Mouse (Mus musculus): ENCODE measurements around the gene Tmem41b. TPM values are rescaled to one million over a fixed set of nuclear protein-coding genes. Genes with fewer than 3 reads are reported as not detected.

Gene Tmem41b
- polyA plus RNA-seq, 1 experiment = 17.4 TPM

DNA sequence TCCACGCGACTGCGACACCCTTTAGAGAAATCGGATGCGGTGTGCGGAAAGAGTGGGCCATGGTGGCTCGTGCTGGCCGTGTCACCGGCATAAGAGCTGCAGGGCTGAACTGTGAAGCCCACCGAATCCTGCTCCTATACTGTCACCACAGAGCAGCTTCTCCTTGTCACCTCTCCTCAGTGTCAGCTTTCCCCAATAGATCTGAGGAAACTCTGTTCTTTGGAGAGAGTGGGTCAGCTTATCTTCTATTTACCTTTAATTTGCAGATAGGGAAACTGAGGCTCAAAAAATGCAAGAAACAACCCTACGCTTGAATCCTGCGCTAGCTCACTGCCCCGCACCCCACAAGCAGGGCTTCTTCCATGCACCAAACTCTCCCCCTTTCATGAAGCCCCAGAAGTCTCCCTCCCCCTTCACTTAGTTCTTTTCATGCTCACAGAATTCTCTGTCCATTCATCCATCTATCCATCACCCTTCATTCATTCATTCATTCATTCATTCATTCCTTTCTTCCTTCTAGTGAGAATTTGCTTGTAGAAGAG lies 26.0 kb downstream of the Tmem41b start:
- peak overlapping the region; percentile 75 for H3K4me3 ChIP-seq (ENCODE audit: control insufficient read depth, insufficient read depth, low read length)
- H3K27me3 ChIP-seq (ENCODE audit: control insufficient read depth, insufficient read depth, low read length) = peaks cover 8% of the 10 kb centered on the region; the same call in 1 of the 2 replicates
- TF ChIP-seq POLR2A (IDR thresholded peaks at IDR 0.05; ENCODE audit: control insufficient read depth, extremely low read depth, insufficient read depth, low read length, poor library complexity) (no peak), CTCF (IDR thresholded peaks at IDR 0.05; ENCODE audit: borderline replicate concordance, control insufficient read depth, extremely low read depth, insufficient read depth, low read length, poor library complexity) (no peak)
- no peaks in the 10 kb centered on the region for H3K36me3 ChIP-seq (ENCODE audit: control insufficient read depth, insufficient read depth, low read length)
- H3K27ac ChIP-seq (ENCODE audit: control insufficient read depth, insufficient read depth, low read length) = no peak overlapping the region
- peaks cover 9% of the 10 kb centered on the region; the same call in 1 of the 2 replicates for H3K4me1 ChIP-seq (replicated peaks; ENCODE audit: control insufficient read depth, insufficient read depth, low read length)
- WGBS = 17% methylated on average over 13 of the region's 13 CpGs
- DNase-seq = no peak

DNA sequence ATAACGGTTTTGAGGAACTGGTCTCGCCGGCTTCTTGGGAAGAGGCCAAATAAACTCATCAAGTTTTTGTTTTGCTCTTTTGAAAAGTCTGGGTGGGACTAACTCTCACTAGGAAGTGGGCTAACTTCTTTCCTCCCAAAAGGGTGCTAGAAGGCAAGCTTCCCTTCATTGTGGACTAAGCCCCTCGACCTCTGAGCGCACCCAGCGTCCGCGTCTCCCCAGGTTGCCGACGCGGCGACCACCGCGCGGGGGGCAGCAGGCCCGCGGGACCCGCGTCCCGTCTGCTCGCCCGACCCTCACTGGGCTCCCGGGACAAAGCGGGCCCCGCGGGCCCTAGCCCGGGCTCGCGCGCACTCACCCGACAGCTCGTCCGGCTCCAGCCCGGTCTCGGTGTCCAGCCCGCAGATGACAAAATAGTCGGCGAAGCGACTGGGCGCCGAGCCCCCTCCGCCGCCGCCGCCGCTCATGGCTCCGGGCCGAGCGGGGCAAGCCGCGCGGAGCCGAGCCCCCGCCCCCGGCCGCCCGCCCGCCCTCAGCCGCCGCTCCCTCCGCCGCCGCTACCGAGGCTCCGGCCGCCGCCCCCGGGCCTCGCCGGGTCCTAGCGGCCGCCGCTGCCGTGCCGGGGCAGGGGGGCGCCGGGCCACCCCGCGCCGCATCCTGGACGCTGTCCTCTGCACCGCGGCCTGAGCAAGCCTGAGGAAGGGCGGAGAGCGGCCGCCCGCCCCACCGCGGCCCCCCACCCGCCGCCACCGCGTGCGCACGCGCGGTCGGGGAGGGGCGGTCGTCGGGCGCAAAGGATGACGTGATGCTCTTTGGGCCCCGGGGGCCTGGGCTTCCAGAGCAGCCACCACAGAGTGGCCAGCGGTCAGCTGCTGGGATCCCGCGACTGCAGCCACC lies 26.8 kb downstream of the Tmem41b start, which contains the start of gene Dennd5a:
Gene Dennd5a, minus strand, starts transcription at position 755 of the 897 bp plus-strand sequence.
- peaks cover 8% of the 10 kb centered on the region; the same call in 1 of the 2 replicates for H3K27me3 ChIP-seq (ENCODE audit: control insufficient read depth, insufficient read depth, low read length)
- no peak for TF ChIP-seq POLR2A (IDR thresholded peaks at IDR 0.05; ENCODE audit: control insufficient read depth, extremely low read depth, insufficient read depth, low read length, poor library complexity)
- TF ChIP-seq CTCF (IDR thresholded peaks at IDR 0.05; ENCODE audit: borderline replicate concordance, control insufficient read depth, extremely low read depth, insufficient read depth, low read length, poor library complexity) = no peak
- WGBS = under 1% methylated on average over 87 of the region's 107 CpGs
- H3K36me3 ChIP-seq (ENCODE audit: control insufficient read depth, insufficient read depth, low read length) = no peaks in the 10 kb centered on the region
- DNase-seq = peak; percentile 40
- peak within 1 kb of the TSS; percentile 75 for H3K4me3 ChIP-seq (ENCODE audit: control insufficient read depth, insufficient read depth, low read length)
- H3K27ac ChIP-seq (ENCODE audit: control insufficient read depth, insufficient read depth, low read length) = peak within 1 kb of the TSS; percentile 12; the same call in 1 of the 2 replicates
- peaks cover 9% of the 10 kb centered on the region; the same call in 1 of the 2 replicates for H3K4me1 ChIP-seq (replicated peaks; ENCODE audit: control insufficient read depth, insufficient read depth, low read length)

DNA sequence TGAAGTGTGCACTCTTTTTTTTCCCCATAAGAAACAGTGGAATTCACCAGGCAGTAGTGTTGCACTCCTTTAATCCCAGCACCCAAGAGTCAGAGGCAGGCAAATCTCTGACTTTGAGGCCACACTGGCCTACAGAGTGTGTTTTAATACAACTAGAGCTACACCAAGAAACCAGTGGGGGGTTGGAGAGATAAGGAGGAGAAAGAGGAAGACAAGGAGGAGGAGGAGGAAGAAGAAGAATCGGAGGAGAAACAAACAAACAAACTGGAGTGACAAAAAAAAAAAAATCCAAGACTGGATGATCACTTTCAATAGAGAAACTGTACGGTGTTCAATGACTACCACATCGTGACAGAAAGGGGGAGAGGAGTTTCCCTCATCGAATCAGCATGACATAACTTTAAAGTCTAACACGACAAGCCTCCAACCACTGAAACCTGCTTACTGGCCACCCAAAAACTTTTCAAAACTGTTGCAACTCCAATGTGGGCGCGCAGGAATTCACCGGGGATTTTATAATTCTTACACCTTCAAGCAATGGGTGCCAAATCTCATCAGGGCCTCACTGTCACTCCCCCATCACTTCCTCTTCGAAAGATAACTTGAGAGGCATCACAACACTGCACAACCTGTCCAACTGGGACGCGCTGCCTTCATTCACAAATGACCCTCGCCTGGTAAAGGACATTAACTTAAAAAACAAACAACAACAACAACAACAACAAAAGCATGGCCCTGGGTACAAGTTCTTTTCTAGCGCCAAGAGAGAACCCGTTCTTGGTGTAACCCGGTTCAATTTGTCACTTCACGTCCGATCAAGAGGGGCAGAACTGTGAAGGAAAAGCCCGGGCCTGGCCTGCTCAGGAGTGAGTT lies 27.6 kb downstream of the Tmem41b start:
- DNase-seq = no peak
- Histone ChIP-seq H3K4me3 (ENCODE audit: control insufficient read depth, insufficient read depth, low read length) (peak overlapping the region; percentile 75), H3K27me3 (ENCODE audit: control insufficient read depth, insufficient read depth, low read length) (peaks cover 8% of the 10 kb centered on the region; the same call in 1 of the 2 replicates), H3K27ac (ENCODE audit: control insufficient read depth, insufficient read depth, low read length) (peak overlapping the region; percentile 12; the same call in 1 of the 2 replicates), H3K4me1 (replicated peaks; ENCODE audit: control insufficient read depth, insufficient read depth, low read length) (peaks cover 9% of the 10 kb centered on the region; the same call in 1 of the 2 replicates), H3K36me3 (ENCODE audit: control insufficient read depth, insufficient read depth, low read length) (no peaks in the 10 kb centered on the region)
- TF ChIP-seq CTCF (IDR thresholded peaks at IDR 0.05; ENCODE audit: borderline replicate concordance, control insufficient read depth, extremely low read depth, insufficient read depth, low read length, poor library complexity) = no peak
- no peak for TF ChIP-seq POLR2A (IDR thresholded peaks at IDR 0.05; ENCODE audit: control insufficient read depth, extremely low read depth, insufficient read depth, low read length, poor library complexity)
- WGBS = 7% methylated on average over 18 of the region's 18 CpGs

DNA sequence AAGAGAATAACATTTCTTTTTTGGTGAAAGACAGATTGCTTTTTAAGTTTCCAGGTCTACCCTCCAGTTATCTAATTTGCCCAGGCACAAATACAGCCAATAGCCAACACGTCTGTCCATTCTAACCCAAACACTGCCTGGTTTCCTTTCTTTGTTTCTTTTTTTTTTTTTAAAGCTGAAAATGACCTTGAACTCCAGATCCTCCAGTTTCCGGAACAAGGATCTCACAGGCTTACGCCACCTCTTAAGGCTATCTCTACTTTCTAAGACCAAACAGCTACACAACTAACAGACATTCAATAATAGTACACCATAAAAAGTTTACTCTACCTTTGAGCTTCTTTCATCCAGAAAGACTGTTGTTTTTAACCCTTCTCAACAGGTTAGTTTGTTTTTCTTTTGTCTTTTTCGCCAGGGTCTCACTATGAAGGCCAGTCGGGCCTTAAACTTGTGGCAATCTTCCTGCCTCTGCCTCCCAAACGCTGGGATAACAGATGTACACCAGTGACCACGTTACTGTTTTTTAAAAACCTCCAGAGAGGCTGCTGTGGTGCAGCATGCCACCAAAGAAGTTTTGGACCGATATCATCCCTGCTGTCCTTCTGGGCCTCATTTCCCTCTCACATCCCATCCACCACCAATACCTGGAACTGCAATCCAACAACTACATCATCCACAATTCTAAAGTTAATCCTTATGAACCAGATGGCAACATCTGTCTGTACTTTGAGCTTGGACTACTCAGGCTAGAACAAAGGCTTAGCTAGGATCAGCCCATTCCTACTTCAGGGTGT lies 28.5 kb downstream of the Tmem41b start:
- no peak for DNase-seq
- TF ChIP-seq CTCF (IDR thresholded peaks at IDR 0.05; ENCODE audit: borderline replicate concordance, control insufficient read depth, extremely low read depth, insufficient read depth, low read length, poor library complexity) (no peak), POLR2A (IDR thresholded peaks at IDR 0.05; ENCODE audit: control insufficient read depth, extremely low read depth, insufficient read depth, low read length, poor library complexity) (no peak)
- H3K4me3 ChIP-seq (ENCODE audit: control insufficient read depth, insufficient read depth, low read length) = no peak overlapping the region
- H3K27me3 ChIP-seq (ENCODE audit: control insufficient read depth, insufficient read depth, low read length) = peaks cover 8% of the 10 kb centered on the region; the same call in 1 of the 2 replicates
- peaks cover 9% of the 10 kb centered on the region; the same call in 1 of the 2 replicates for H3K4me1 ChIP-seq (replicated peaks; ENCODE audit: control insufficient read depth, insufficient read depth, low read length)
- H3K27ac ChIP-seq (ENCODE audit: control insufficient read depth, insufficient read depth, low read length) = no peak overlapping the region
- WGBS = 85% methylated on average over 8 of the region's 8 CpGs
- no peaks in the 10 kb centered on the region for H3K36me3 ChIP-seq (ENCODE audit: control insufficient read depth, insufficient read depth, low read length)

DNA sequence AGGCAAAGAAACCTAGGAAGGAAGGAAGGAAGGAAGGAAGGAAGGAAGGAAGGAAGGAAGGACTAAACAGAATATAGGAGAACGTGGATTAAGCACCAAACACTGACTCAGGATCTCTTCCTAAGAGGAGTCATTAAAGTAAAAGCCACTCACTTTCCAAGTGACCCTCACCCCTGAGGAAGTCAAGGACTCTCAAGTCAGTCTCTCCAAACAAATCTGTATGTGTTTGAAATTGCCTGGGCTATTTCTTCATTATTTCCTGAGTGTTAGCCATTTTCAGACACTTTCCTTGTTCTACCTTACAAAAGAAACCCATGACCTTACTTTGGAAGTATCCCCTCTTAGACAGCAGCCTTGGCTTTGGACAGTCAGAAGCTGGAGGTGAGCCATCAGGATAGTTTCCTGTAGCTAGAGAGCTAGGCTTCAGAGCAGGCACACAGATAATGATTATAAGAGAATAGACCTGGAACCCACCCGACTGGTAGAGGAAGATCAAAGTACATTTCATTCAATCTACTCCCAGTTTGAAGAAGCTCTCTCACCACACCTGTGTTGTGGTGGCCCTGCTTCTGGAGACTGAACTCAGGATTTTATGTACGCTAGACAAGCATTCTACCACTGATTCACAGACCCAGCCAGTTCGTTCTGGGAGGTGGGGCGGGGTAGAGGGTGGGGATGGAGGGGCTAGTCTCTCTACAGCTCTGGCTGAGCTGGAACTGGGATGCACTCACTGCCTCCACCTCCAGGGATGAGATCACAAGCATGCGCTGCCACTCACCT lies 31.9 kb downstream of the Tmem41b start:
- H3K4me1 ChIP-seq (replicated peaks; ENCODE audit: control insufficient read depth, insufficient read depth, low read length) = peaks cover 6% of the 10 kb centered on the region; the same call in 1 of the 2 replicates
- no peak for TF ChIP-seq CTCF (IDR thresholded peaks at IDR 0.05; ENCODE audit: borderline replicate concordance, control insufficient read depth, extremely low read depth, insufficient read depth, low read length, poor library complexity)
- TF ChIP-seq POLR2A (IDR thresholded peaks at IDR 0.05; ENCODE audit: control insufficient read depth, extremely low read depth, insufficient read depth, low read length, poor library complexity) = no peak
- no peaks in the 10 kb centered on the region for H3K36me3 ChIP-seq (ENCODE audit: control insufficient read depth, insufficient read depth, low read length)
- no peak for DNase-seq
- 61% methylated on average over 6 of the region's 6 CpGs for WGBS
- H3K27me3 ChIP-seq (ENCODE audit: control insufficient read depth, insufficient read depth, low read length) = peaks cover 4% of the 10 kb centered on the region; the same call in 1 of the 2 replicates
- no peak overlapping the region for H3K4me3 ChIP-seq (ENCODE audit: control insufficient read depth, insufficient read depth, low read length)
- H3K27ac ChIP-seq (ENCODE audit: control insufficient read depth, insufficient read depth, low read length) = no peak overlapping the region
